Mouse (Mus musculus): Measurements from ENCODE around the gene Bri3.

DNA sequence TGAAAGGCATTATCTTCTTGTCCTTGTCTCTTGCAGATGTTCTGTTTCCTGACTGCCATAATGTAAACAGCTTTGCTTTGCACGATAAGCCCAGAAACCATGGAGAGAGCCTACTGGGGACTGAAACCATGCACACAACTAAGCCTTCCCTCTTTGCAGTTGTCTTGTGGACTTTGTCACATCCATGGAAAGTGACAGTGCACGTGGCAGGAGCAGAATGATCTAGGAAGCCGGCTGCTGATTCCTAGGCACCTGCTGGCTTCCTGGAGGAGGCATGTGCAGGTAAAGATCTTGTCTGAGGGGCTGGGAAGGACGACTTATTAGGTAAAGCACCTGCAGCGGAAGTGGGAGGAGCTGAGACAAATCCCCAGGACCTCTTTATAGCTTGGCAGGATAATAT, 203.7 kb downstream of the Bri3 start:
- TF ChIP-seq CTCF (IDR thresholded peaks at IDR 0.05; ENCODE audit: borderline replicate concordance, insufficient read depth, low read length) (no peak), POLR2A (IDR thresholded peaks at IDR 0.05; ENCODE audit: low read depth, low read length) (no peak)
